Mouse (Mus musculus) kidney, adult 11 months (tissue): ENCODE measurements around the gene Jpt2.
"Not testable (repeated sequence)": the region's sequence is repeated elsewhere in the genome, so short reads cannot be mapped to it uniquely, and the experiment has no call there.

Source experiments
- DNase-seq: peaks from one replicate; pipeline ENCODE4 v3.0.0; 2022

The Jpt2 gene

DNA sequence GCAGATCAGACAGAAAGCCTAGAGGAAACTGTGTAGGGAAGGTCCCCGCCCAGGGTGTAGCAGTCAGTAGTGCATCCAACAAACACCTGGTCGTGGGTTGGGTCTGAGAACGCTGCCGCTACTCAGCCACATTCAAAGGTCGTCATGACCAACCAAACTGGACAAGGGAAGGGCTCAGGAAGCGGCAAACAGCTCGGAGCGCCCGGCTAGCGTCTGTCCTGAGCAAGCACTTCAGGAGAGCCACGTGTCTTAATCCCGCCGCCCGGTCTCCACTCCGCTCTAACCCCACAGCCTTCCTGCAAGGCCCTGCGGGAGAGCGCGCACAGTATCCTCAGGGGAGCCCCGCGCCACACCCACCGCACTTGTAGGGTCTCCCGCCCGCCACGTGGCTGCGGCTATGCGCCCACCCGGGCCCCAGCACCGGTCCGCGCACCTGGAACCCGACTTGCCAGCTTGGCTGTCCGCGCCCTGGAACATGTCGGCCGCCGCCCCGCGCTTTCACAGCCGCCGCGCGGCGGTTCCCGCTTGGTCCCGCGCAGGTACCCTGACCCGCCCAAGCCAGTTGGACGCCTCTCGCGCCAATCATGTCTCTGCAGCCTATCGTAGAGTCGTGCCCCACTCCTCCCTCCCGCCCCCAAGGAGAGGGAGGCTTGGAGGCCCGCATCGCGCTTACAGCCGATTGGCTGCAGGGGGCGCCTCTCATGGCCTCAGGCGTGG, at the start of gene Jpt2:
Gene Jpt2 (minus strand): TSS at position 555 of the 717 bp plus-strand sequence.
- DNase-seq, result peak; percentile 98

DNA sequence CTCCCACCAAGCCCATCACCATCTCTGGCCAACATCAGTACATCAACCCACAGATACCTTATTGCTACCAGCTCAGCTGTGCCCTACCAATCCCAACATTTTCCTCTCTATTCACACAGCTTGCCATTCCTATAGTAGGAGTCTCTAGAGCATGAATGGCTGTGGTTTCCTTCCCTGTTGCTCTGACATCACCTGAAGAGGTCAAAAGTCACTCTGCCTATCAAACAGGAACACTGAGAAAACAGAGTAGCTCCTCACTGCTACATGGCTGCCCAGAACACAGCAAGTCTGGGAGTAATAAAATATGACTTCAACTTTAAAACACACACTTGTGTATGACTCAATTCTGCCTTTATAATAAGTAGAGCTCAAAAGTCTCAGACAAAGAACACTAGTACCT, 47.0 kb upstream of the Jpt2 start:
- DNase-seq, result no peak

DNA sequence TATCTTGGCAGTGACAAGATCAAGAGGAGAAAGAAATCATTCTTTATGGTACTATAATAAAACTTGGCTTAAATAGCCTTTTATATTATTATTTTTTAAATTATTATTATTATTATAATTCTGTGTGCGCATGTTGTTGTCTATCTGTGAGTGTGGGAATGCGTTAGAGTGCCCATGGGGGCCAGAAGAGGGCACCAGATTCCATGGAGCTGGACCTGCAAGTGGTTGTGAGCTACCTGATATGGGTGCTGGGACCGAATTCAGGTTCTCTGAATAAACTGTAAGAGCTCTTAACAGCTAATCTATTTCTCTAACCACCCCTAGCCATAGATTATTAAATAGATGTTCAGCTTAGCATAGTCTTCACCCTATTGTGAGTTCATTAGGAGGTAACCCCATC, 44.6 kb upstream of the Jpt2 start:
- no peak for DNase-seq

DNA sequence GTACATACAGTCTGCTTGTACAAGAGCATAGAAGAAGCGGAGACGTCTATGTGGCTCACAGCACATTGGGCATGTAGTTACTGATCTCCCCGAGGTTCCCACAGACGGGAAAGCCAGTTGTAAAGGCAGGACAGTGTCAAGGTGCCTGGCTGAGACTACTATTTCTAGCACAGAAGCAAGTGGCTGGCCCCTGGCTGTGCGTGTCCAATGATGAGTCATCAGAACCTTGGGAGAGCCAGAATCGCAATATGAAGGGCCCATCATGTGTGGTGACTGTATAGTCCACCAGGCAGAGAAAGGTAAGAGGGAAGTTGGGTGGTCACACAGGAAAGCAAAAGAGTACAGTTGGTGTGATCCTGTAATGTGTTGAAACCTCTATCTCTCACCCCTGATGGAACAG, 34.2 kb upstream of the Jpt2 start:
- no peak for DNase-seq

DNA sequence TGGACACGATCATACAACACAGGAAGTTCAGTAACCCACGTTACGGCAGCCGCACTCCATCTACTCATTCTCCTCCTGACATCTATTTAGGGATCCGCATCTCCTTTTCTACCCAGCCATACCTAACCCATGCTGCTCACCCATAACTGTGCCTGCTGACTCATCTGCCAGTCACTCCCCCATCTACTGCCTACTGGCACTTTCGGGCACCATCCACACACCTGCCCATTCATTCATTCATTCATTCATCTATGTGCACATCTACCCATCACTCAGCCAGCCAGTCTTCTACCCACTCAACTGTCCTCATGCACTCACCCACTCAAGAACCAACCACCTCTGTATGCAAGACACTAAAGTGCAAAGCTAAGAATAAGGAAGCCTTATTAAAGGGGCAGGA, 26.7 kb upstream of the Jpt2 start:
- DNase-seq, result no peak

DNA sequence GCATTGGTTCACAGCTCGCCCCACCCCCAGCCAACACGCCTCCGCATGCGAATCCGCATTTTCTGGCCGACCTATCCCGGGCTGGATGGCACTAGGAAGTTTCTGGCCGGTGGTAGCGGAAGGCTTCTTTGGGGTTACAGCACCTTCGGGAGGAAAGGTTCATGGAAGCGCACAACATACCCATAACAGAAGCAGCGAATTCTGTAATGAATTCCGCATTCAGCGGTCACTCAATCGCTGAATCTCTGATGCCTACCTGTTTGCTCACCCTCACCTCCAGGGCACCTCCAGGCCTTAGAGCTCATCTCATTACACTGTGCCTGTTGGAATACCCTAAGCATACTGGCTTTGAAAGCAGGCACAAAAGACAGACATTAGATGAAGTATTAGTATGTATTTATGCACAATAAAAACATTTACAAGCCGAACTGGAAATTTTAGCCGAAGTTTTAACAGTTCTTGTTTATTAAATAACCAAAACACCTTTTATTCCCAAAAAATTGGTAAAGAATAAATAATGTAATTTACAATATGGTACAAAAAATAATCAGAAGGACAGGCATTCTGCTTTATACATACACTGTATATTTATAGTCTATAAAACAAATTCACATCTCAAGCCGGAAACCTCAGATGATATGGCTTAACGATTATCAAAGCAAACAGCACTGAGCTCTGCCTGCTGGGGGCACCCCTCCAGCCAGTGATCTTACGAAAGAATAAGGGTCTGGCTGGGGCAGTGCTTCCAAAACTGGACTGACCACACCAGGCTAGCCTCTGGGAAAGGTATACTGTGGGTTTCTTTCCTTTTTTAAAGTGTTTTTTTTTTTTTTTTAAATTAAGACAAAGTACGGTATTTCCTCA, 595 bp upstream of the Jpt2 start:
- no peak for DNase-seq

DNA sequence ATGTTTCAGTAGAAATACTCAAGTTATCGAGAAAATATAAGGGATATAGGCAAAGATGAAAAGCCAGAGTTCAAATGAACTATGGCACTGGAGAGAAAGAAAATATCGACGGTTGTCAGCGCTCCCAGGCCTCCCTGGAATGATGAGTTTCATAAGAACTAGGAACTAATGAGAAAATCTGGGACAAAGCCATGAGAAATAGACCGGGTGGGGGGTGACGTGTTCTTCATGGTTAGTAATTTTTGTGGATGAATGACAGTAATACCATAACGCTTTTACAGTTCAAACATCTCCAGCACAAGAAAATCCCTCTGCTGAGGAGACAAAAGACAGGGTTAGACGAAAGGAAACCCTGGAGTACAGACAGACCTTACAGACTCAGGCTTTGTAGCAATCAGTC, 1.1 kb downstream of the Jpt2 start:
- DNase-seq, result no peak

DNA sequence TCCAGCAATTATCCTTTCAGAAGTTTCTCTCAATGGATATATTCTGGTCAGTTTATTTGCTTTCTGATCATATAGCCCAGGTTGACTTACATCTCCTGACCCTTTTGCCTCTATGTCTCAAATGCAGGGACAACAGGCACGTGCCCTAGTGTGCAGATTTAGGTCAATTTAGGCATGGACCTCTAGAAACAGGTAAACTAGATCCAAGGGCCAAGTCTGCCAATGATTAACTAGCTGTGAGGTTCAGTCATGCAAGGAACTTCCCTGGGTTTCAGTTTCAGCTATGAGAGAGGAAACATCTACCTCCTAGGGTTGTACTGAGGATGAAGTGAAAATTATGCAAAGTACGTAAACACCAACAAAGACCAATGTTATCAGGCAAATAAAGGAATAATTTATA, 7.2 kb downstream of the Jpt2 start:
- peak; percentile 84 for DNase-seq

DNA sequence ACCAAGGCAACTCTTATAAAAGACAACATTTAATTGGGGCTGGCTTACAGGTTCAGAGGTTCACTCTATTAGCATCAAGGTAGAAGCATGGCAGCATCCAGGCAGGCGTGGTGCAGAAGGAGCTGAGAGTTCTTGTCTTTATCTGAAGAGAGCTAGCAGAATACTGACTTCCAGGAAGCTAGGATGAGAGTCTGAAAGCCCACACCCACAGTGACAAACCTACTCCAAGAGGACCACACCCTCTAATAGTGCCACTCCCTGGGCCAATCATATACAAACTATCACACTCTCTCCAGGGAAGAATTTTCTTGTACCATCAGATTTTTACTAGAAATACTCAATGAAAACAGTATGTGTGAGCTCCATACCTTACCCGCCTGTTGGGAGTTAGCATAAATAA, 9.8 kb downstream of the Jpt2 start:
- no peak for DNase-seq

DNA sequence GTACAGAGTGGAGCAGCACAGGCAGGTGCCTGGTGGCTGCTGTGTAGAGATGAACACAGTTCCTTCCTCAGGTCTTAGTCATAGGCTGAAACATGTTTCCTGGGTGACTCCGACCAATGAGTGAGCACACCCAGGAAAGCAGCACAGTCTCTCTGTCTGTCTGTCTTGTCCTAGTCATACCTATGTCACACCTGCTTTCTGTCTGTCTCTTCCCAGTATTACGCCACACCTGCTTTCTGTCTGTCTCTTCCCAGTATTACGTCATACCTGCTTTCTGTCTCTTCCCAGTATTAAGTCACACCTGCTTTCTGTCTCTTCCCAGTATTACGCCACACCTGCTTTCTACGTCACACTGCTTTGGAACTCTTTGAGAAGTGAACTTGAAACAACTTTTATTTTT, 12.3 kb downstream of the Jpt2 start:
- DNase-seq, result no peak

DNA sequence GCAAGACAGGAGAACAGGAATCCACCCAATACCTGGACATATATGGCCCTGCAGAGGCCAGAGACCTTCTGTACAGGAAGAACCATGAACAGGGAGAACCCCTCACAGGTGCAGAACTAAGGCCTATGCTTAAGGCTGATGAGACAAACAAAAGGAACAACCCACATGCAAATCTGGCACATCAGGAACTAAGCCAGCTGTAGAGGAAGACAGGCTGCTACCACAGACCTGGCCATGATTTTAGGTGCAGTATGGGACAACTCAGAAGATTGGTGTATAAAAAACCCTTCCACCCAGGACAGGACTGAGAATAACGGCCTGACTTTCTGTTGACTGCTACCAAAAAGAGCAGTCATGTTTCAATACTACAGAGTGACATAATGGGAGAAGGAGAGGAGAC, 16.9 kb downstream of the Jpt2 start:
- DNase-seq, result not testable (repeated sequence)

DNA sequence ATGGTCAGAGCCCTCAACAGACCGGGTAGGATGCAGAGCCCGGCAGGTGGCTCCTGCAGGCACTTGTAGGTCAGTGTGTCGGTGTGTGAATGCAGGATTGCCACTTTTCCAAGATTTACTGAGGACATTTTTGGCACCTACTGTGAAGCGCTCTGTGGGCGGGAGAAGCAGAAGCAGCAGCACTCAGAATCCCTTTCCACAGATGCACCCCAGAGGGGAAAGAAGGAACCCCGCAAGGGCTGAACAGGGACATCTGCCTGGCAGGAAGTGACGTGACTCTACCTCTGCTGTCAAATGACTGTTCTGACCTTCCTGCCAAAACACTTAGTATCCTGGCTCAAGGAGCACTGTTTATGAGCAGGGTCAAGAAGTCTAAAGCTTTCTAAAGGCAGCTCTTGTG, 17.5 kb downstream of the Jpt2 start:
- DNase-seq, result no peak

DNA sequence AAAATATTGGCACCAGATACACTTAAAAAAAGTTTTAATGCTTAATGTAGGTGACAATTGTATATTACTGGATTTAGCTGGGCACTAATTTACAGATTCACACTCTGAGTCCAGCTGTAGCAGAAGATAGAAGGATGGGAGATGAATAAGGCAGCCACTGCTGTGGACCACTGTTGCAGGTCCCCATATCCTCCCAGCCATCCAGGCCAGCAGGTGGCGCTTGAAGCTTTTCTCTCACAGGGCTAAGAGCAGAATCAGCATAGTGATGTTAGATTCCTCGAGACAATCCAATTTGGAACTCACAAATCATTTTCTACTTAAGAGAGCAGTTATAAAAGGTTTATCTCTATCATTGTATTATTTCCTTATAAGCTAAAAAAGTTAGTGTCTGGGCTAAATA, 18.0 kb downstream of the Jpt2 start:
- peak; percentile 56 for DNase-seq

DNA sequence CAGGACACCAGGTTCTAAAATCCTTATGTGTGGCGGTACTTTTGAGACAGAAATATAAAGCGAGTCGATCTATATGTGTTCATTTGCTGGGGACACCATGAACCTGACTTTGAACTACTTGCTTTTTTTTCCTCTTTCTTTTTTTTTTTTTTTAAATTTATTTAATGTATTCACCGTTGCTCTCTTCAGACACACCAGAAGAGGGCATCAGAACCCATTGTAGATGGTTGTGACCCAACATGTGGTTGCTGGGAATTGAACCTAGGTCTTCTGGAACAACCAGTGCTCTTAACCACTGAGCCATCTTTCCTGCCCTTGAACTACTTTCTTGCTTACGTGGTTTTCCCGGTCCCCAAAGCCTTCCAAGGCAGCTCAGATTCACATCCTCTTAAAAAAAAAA, 23.2 kb downstream of the Jpt2 start:
- DNase-seq, result no peak

DNA sequence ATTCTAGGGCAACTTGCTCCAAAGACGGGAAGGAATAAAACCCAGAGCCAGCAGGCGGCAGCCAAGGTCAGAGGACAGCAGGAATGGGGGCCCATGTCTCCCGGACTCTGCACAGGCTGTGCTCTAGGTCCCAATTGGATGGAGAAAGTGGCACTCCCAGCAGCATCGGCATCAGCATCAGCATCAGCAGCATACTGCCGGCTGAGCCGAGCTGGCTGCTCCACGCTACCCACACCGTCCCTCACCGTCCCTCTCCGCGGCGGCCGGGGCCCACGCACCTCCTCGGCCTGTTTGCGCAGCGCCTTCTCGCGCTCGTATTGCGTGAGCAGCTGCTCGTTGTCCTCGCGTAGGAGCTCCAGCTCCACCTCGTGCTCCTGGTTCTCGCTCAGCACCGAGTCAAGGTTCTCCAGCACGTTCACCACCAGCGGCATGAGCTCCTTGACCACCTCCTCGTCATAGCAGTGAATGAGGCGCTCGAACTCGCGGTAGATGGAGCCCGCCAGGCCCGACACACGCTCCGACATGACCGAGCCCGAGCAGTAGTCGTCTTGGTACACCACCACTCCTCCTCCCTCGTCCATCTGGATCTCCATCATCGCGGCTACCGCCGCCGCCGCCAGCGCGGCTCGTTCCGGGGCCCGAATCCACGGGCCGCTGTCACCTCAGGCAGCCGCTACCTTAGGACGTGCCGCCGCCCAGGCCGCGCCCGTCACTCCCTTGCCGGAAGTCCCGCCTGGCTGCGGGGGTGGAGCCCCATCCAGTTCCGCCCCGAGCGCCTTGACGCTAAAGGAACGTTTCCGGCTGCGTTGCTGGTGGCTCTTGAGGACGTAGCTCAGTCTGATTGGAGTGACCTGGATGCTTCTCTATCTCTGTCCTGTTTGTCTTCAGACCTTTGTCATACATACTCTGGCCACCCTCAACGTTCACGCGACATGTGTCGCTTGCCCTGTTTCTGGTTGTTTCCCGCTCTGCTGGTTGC, 23.9 kb downstream of the Jpt2 start, which contains the start of gene Mapk8ip3:
Gene Mapk8ip3 (minus strand): TSS at position 719 of the 979 bp plus-strand sequence.
- DNase-seq, result peak; percentile 92

DNA sequence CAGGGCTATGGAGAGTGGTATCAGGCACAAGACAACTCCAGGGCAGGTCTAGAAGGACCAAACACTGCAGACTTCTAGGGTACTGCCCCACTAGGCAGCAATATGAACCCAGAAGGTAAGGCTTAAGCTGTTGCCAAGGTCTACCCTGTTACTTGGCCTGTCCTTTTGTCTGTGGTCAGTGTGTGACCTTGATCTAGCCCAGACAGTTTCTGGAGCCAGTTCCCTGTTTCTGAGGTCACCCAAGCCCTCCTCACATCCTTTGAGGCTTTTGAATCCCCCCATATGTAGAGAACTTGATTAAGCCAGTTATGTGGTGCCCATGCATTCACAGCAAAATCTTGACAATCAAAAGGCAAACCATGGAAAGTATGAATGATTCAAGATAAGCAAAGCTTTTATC, 24.8 kb downstream of the Jpt2 start:
- DNase-seq, result no peak

DNA sequence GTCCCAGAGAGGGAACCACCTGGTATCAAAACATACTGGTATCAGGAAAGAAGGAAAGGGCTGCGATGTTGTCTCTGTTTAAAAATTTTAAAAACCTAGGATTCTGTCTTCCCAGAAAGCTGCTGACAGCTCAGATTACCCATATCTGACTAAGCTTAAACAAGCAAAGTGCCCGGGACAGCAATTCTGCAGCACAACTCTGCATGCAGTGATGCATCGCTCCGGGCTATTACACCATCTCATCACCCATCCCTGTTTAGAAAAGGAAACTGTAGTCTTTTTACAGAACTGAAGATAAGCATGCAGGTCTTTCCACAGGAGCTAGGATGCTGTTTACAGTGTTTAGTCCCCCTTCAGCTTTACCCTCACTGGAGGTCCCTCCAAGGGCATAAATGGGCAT, 25.6 kb downstream of the Jpt2 start:
- no peak for DNase-seq

DNA sequence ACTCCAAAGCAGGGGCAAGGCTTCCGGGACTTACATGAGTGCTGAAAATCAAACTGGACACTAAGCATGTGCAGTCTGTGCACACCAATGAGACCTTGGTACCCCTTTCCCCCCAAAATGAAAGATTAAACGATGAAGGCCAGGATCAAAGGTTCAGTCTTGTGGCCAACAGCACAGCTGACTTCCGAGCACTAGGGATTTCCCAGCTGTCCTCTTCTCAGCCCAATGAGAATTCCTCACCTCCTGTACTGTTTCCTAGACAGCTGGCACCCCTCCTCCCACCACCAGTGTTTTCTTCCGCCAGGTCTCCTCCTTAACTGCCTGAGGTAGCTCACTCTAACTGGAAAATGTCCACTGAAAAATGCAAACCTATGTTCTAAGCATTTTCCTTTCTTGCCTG, 27.3 kb downstream of the Jpt2 start:
- DNase-seq, result no peak

DNA sequence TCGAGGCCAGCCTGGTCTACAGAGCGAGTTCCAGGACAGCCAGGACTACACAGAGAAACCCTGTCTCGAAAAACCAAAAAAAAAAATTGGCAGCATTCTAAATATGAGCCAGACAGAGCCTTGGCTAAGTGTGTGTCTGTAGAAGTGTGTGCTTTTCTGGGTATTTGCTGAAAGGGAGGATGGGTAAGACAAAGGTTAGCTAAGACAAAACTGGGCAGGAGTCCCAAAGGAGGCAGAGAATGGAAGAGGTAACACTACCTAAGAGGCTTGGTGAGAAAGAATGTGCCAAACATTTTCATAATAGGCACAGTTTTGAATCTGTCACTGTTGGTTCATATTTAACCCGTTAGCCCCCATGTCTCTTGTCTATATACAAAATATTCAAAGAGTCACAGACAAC, 28.1 kb downstream of the Jpt2 start:
- DNase-seq, result peak; percentile 21

DNA sequence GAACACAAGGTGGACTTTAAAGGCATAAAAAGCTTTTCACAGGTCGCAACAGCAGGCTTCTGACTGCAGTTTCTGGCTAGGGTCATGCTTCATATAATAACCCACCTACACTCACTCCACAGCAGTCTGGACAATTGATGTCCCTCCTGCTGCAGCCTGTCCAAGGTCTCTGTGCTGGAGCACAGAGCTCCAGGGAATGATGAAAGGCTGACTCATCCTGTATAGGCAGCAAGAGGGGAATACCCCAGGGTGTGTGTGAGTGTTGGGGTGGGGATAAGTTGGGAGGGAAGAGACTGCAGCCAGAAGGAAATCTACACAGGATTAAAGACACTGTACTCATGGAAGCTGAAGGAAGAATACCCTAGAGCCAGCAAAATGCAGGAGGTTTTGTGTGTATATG, 31.0 kb downstream of the Jpt2 start:
- no peak for DNase-seq

DNA sequence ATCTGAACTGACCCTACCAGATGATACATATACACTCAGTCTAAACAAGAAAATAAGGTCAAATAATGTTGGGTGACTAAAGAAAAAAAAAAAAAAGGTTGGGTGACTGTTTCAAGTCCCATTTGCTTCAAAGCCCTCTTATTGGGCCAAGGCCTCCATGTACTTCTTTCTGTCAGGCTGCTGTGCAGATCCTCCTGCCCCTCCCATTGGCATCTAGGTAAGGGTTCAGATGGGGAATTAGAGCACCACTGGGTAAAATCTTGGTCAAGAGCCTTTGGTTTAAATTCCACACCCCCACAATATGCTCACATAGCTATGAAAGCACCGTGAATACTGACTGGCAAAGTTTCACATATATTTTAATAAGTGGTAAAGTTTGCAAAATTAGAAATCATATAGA, 37.2 kb downstream of the Jpt2 start:
- no peak for DNase-seq

DNA sequence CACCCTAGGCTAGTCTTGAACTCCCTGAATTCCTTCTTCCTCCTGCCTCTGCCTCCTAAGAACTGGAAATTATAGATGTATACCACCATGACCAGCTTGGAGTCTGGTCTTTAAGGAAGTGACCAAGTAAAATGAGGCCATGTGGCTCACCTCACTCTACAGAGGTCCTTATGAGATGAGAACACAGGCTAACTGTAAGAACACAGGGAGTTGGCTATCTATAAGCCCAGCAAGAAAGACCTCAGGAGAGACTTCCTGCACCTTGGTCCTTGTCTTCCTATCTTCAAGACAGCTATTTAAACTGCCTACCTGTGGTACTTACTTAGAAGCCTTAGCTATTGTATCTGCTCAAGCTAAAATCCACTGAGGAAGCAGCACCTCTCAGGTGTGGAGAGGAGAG, 46.5 kb downstream of the Jpt2 start:
- DNase-seq, result no peak

DNA sequence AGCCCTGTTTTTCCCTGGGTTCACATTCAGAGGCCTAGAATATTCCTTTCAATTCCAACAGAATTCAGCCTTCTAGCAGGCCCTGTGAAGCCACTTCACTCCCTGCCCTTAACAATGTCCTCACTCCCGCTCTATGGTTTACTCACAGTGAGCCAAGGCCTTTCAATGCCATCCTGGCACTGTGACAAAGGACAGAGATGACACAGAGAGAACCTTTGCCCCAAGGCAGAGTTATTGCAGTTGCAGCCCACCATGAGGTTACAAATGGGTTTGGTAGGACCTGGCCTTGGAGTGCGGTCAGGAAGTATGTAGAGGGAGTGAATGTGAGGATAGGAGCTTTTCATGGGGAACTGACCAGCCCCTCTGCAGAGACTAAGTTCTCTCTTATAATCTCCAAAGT, 52.9 kb downstream of the Jpt2 start:
- DNase-seq, result no peak
